Mouse (Mus musculus) megakaryocyte, embryonic 14.5 days (primary cell): ENCODE results near the gene Fam208b.

Source experiments
- FLI1 ChIP-seq: IDR thresholded peaks from 2 replicates; pipeline ENCODE4 v1.6.1; 2012; ENCODE audit warnings: low read length, inconsistent platforms, mixed read lengths
- GATA1 ChIP-seq: IDR thresholded peaks from 3 replicates; pipeline ENCODE4 v1.6.1; 2012; ENCODE audit warnings: mixed read lengths, low read length, inconsistent platforms, borderline replicate concordance

DNA sequence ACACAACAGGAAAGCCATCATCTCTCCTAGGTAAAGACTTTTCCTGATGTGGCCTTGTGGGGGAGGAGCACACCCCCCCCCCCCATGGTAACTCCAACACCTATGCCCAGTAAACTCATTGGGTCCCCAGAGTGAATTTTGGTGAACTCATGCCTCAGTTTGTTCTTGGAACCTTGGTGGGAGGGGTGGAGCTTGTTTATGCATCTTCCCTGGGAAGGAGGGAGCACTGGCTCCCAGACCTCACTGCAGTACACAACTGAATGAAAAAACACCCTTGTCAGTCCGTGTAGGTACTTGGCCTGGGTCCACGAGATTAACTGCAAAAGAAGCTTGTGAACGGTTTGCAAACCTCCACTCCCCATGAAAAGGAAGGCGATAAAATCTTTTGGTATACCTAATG, 78.5 kb downstream of the Fam208b start:
- no peak for TF ChIP-seq GATA1
- no peak for TF ChIP-seq FLI1
